Mouse (Mus musculus) neural tube, embryonic 10.5 days (tissue): ENCODE data around the gene Kcnab1.
A peak's percentile ranks its signal among the peaks of the same experiment; 100 is the strongest.

Experiments
- DNase-seq: peaks from one replicate; pipeline ENCODE4 v3.0.0-alpha.2; 2017; ENCODE audit warnings: low spot score; ENCODE audit errors: extremely low spot score

The Kcnab1 gene

DNA sequence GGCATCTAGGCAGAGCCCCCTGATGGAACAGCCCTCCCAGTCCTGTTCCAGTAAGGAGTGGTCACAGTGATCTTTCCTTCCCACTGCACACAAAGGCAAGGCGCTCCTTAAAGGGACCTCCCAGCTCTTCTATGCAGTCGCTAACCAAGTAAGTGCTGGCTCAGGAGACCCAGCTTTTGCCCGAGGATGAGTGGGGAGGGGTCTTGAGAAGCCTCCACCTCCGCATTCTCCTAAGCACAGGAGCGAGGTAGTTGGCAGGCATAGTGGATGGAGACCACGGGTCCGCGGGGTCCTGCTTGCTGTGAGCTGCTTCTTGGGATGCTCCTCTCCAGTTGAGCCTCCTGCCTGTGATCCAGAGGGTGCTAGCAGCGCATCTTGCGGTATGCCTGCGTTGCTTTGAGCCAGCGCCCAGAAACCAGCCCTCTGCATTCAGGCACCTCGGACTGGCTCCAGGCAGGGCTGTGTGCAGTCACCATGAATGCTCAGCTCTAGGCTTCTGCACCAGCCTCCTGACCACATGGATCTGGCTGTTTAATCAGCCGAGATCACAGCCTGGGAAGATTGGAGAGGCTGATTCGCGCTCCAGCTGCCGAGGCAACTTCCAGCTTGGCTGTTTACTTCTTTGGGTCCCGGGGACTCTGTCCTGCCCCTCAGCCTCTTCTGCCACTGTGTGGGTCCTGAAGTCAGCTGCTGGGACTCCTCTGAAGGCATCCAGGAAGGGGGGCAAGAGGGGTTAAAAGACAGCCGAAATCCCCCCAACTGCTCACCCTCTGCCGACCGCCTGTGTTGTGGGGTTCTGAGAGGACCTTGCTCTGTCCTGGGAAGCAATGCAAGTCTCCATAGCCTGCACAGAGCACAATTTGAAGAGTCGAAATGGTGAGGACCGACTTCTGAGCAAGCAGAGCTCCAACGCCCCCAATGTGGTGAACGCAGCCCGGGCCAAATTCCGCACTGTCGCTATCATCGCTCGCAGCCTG is at the start of gene Kcnab1:
Kcnab1 (plus strand) TSS at position 440 of the 977 bp plus-strand sequence.
- DNase-seq, result peak; percentile 66

DNA sequence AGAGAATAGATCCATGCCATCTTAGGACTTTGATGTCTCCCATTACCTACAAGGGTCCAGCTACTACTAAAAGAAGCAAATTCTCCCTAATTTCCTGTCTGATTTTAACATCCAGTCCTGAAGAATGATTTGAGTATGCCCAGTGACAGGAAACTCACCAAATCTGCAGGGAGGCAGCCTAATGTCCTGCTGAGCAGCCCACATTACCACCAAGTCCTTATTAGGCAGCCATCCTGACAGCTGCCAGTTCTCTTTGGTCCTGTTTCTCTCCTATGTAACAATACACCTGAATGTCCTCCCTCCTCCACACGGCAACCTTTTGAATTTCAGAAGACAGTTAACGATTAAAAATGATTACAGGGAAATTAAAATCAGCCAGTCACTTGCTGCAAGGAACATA is 20.9 kb upstream of the Kcnab1 start:
- DNase-seq, result no peak

DNA sequence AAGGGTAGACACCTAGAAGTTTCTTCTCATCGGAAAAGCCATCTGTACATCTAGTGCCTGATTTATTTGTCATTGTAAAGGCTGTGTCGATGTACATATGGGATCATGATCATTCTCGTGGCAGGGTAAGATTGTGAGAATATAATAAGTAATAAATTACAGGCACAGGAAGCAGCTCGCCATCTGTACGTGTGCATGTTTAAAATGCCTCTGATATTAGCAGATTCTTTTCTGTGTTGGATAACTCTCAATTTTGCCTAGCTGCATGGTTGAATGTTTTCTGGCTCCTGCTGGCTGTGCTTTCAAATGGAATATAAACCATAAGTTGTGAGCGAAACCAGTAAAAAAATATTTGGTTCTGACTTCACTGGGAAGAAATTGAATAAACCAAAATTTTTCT is 5.1 kb upstream of the Kcnab1 start:
- no peak for DNase-seq

DNA sequence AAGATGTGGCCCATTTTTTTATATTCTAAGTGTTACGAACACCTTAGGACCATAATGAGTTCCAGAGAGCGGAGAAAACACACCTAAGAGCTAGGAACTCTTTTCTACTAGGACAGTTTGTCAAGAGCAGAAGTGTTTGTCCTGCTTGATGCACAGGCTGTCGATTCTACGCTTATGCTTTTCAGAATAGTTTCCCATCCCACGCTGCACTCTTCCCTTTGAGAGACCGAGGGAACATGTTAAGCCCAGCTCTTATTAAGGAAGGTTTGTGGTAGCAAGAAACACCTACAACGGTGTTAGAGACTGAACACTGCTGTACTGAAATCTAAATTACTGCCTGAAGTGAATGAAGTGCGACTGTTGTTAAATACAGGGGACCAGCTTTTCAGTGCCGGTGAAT is 1.0 kb downstream of the Kcnab1 start:
- DNase-seq, result no peak

DNA sequence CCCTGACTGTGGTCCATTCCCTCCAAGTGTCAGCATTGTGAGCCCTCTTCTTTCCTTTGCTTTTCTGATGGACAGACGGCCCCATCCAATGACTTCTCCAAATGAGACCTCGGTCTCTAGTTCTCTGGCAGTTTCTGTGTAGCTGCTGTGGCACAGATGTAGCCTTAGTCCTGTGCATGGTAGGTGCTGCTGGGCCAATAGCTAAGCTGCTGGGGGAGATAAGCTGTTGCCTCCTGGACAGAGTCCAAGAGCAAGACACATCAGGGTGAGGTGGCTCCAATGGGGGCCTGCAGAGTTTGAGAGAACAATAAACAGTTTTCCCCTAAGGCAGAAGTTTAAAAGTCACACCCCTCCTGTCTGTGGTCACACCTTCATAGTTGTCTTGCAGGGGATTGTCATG is 2.0 kb downstream of the Kcnab1 start:
- DNase-seq, result no peak

DNA sequence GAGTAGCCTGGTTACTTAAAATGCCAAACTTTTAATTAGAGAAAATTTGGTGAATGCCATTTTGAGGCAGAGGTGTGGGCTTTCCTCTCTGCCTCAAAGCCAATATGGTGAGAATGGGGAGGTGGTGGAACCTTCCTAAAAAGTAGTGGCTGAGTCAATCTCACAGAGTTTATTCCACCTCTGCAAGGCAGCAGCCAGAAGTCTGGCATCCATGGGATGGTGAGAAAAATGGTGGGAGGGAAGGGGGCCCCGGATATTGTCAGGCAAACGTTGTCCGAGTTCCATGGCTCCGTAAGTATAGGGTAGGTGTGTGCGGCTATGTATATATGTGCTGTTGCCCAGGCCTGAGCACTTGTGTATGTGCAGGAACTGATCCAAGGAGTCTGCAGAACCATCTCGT is 6.0 kb downstream of the Kcnab1 start:
- DNase-seq, result no peak

DNA sequence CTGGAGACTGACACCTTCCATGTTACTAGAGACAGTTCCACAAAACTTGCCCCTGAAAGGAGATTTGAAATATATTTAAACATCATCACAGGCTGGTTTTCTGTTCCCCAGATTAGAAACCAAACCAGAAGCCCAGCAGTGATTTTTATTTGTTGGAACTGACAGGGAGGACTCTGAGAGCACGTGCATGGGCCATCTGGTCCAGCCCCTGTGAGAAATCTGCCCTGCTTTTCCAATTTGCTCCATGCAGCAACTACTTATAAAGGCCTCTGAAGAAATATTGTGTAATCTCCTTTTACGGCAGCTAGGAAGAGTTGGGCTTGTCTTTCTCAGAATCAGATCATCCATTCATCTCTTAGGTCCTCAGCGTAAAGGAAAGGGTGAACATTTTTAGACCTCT is 7.8 kb downstream of the Kcnab1 start:
- DNase-seq, result no peak

DNA sequence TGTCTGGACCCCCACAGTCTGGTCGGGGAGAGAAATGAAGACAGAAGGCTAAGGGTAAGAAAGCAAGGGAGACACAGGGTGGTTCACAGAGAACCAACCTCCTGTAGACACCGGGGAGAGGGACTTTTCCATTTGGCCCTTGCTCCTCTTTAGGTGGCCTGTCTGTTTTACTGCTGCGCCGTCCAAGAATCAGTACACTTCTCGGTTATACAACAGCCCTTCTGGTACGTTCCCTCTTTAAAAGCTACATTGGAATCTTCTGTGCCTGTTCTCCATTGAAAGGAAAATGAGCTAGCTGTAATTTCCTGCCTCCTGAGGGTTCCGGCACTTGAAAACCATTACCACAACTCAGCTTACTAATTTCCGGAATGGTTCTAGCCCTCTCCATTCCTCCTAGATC is 8.2 kb downstream of the Kcnab1 start:
- no peak for DNase-seq

DNA sequence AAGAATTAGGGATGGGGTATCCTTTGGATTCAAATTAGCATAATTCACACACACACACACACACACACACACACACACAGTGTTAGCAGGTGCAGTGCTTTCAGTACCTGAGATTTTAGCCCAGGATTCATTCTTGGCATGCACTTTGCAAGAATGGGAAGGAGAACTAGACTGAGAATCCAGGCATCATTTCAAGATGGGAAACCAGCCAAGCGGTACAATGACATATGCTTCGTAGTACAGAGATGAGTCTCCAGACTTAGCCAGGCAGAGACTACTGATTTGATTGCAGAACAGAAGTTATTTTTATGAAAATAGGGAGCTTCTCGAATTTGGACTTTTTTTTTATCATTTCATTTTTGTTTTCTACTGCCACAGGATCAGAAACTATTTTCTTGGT is 15.8 kb downstream of the Kcnab1 start:
- DNase-seq, result no peak

DNA sequence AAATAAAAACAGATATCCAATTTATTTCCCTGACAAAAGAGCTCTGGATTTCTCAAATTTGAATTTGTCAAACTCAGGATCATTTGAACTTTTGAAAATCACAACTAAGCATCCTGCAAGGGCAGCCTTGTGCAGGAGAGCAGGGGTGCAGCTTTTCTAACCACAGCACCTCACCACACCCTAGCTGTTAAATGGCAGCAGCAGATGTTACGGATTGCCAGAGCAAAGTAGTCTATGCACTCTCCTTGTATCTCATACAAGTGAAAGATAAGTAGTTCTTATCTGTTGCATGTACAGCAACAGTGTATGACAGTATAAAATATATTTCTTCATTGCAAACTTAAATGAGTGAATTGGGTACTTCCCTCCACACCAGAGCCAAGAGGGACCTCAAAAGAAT is 20.4 kb downstream of the Kcnab1 start:
- no peak for DNase-seq

DNA sequence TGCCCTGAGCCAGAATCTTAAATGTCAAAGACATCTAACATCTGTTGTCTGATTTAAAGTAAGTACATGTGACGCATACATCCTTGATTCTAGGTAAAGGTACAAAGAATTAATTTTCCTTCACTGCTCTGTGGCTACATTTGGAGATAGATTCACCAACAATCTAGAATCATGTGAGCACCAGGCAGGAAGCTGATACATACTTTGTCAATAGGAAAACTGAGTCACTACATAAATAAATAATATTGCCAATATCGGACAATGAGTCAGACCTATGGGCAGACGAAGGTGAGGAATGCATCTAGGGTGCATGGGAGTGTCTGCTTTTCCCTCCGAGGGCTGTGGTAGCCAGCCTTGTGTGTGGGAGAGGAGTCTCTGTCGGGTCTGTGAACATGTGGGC is 25.7 kb downstream of the Kcnab1 start:
- no peak for DNase-seq

DNA sequence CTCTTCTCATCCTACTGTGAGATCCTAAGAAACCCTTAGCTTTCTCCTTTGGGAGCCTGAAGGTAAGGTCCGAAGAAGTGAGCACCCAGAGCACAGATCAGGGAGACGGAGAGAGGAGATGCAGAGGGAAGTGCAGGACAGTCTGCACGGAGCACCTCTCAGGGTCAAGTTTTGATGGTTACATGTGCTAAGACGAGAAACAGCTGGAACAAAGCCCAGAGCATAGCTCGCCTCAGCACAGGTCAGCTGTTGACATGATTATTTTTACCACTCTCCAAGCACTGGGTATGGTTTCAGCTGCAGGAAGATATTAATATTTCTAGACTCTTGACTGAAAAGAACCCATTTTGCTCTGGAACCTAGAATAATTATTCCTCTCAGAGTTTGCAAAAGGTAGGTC is 27.7 kb downstream of the Kcnab1 start:
- no peak for DNase-seq

DNA sequence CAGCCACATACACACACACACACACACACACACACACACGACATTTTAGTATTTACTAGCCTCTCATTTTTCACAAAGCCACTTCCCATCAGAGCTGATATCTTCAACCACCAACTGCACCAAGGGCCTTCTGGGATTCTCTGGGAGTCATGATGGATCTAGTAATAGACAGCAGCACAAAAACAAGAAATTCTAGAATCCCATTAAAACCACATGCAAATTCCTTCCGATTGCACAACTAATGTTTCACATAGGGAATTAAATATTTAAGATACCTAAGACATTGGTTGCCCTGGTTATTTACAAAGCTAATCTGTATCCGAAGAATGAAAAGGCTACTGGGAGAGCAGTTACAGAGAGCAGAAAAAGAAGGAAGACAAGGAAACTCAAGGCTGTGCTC is 29.6 kb downstream of the Kcnab1 start:
- no peak for DNase-seq

DNA sequence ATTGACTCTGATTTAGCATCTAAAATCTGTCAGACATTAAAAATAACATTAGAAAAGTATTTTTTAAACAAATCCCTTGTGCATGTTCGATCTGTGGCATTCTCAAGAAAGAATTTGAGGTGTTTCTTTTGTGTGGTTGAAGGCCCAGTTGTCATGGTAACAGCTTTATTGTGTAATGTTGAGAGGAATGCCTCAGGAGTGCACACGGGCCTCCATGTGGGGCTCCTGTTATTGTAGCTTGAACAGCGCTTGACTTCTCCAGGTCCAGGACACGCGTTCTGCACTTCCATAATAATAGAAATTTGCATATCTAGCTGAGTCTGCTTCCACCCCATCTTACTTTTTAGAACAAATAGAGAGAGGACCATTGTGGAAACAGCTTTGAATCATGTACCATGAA is 36.0 kb downstream of the Kcnab1 start:
- no peak for DNase-seq

DNA sequence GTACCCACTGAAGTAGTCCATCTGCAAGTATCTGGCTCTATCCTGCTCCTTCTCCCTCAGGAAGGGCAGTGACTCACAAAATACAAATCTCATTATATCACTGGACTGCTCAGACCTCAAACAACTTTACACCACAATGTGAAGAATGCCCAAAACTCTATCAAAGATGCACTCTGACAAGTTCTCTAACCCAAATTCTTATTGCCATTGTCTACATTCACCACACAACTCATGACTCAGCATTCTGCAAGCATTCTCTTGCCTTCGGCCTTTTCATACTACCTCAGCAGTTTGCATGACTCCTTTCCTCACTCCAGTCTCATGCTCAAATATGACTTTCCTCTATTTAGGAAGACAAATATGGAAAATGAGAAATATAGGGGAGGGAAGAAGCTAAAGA is 42.6 kb downstream of the Kcnab1 start:
- DNase-seq, result no peak

DNA sequence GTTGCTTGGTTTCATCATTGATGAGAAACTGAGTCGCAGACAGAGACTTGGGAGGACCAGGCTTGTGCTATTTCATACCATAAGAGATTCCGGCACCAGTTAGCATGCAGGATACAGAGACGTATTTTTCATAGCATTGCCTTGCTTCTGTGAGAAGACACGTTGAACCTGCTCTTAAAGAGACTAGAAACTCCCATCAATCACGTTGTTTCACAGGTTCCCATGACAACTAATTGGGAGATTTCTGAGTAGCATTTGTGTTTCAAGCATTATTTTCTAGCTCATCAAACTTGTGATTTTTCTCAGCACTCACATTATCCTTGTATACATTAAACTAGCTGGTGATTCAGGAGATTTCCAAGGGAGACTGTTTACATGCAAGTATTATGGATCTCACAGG is 63.8 kb downstream of the Kcnab1 start:
- no peak for DNase-seq

DNA sequence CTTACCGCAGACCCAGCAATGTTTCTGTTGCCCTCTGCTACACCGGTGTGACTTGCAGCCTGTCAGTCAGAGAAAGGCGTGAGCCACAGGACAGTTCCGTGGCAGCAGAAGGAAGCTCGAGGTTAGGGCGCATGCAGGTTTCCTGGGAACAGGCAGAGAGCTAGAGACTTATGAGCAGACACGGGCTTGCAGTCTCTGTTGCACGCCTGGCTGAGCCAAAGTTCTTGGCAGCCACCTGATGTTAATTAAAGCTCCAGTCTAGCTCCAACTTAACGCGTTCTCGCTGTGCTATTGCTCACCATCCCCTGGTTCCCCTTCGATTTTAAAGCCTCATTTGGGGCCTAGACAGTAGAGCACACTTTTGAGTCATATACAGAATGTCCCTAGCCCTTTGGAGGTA is 65.4 kb downstream of the Kcnab1 start:
- DNase-seq, result no peak

DNA sequence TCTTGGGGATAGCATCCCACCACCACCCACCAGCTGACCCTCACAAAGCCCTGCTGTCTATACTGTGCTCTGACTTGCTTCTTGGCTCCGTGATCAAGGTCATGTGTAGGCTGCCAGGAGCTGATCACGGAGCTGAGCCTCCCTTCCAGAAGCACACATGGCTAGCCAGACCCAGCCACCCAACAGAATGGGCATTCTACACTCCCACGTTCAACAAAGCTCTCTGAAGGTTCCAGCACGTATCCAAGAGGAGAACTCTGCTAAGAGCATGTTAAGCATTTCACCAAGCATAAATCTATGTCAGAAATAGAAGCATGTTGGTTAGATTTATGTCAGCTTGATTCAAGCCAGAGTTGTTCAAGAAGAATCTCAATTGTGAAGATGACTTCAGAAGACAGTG is 66.6 kb downstream of the Kcnab1 start:
- DNase-seq, result no peak

DNA sequence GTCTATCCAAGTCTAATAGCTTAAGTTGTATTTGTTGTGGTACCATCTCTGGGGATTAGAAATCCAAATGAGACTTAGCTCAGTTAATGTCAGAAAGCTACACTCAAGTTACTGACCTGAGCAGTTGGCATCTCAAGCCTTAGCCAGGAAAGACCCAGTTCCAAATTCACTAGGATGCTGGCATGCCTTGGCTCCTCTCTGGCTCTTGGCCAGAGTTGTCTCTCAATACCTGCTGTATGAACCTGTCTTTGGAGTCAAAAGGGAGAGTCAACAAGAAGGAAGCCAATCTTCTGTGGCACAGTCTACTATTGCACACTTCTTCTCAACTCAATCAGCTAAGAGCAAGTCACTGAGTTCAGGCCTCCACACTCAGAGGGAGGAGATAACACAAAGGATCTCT is 67.7 kb downstream of the Kcnab1 start:
- DNase-seq, result no peak

DNA sequence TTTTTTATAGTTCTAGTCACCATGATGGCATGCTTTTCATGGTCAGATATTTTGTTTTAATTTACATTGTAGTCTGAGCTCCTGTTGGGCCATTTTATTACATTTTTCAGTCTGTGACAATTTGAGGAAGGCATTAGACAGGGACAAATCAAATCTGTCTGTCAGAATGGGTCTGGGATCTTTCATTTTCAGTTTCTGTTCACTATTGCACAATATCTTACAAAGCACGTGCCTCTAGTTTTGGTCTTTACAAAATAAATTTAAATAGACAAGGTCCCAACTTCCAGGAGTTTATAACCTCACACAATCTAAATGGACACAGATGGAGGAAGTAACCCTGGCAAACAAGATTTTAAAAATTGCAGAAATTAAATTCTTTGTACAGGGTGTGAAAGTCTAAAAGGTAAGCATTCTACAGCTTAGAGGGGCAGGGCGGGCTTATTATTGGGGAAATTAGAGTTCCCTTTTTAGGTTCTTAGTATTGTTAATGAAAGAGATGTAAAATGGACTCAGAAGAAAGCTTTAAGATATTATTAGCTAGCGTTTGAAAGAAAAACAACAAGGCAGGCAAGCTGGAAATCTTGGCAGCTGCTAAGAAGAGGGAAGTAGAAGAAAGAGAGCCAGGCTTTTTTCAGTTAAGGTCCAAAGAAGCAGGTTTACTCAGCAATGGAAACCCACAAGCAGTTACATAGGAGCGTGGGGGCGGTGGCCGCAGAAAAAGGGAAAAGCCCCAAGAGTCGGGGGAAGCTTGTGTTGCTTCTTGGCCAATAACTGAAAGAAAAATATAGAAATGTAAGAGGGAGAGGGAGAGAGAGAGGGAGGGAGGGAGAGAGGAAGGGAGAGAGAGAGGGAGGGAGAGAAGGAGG is 78.9 kb downstream of the Kcnab1 start:
- no peak for DNase-seq

DNA sequence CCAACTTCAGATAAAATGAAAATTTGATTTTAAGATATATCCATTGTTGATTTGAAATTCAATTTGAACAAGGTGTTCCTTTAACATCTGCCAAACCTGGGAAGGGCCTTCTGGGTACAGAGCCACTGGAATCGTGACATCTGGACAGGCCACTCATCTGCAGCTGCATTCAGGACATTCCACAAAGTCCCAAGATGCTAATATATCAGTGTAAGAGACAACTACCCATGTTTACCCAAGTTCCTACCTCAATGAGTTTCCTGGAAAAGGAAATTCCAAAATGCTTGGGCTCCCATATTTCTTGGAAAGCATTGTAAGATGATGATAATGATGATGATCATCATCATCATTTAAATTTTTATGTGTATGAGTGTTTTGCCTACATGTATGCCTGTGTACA is 91.4 kb downstream of the Kcnab1 start:
- DNase-seq, result no peak

DNA sequence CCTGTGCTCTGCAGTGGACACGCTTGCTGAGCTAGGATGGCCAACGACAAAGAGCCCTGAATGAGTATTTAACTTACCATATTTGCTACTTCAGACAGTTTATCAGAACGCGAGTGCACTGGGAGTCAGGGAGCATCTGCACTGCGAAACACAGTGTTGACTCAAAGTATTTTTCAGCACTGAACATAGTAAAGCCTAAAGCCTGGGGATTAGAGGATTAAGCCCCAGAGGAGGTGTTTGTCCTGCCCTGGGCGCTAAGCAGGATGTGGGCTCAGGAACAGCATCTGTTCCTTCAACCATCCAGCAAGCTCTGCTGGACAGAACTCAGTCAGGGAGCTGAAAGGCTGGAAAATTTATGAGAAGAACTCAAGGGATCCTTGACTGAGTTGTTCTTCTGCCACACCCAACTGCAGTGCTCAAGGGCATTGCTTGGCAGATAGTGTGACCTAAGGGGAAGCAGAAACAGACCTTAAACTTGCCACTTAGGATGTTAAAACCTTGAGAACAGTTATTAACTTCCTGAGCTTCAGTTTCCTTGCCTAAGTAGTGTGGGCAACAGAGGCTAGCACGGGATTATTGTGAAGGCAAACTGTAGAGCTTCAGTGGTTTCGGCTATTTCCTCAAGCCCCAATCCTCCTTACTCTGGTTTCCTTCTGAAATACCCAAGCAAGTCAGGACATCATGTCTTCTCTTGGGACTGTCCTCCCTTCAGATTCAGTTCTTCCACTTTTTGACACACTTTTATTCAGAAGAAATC is 94.4 kb downstream of the Kcnab1 start:
- no peak for DNase-seq
